Mouse (Mus musculus) spleen, adult 2 months (tissue): ENCODE measurements around the gene Syt1. TPM values are rescaled to one million over a fixed set of nuclear protein-coding genes. Genes with fewer than 3 reads are reported as not detected.

Source experiments
- DNase-seq, 2 experiments: peaks; one replicate each; pipeline versions ENCODE4 v3.0.0 to v3.0.0-alpha.2; 2012 to 2021; ENCODE audit warnings: low spot score in 2 of 2, low read depth in 1 of 2
- H3K27ac ChIP-seq: fragments of 200-500 bp; 2 replicates; pipeline ENCODE4 v1.5.1; 2012; ENCODE audit warnings: low read length, inconsistent platforms; ENCODE audit not compliant: insufficient read depth
- H3K27me3 ChIP-seq: fragments of 200-500 bp; 2 replicates; pipeline ENCODE4 v1.6.1; 2012; ENCODE audit warnings: mild to moderate bottlenecking, moderate library complexity, low read length, inconsistent platforms; ENCODE audit not compliant: control insufficient read depth, insufficient read depth
- H3K36me3 ChIP-seq: fragments of 200-500 bp; 2 replicates; pipeline ENCODE4 v1.6.1; 2012; ENCODE audit warnings: mild to moderate bottlenecking, low read length, inconsistent platforms; ENCODE audit not compliant: control insufficient read depth, insufficient read depth
- H3K4me1 ChIP-seq: fragments of 200-500 bp; 2 replicates; pipeline ENCODE4 v1.6.1; 2011; ENCODE audit warnings: inconsistent platforms; ENCODE audit not compliant: control insufficient read depth, insufficient read depth, insufficient read length
- H3K4me3 ChIP-seq: fragments of 200-500 bp; 2 replicates; pipeline ENCODE4 v1.5.1; 2011; ENCODE audit warnings: mild to moderate bottlenecking, inconsistent platforms; ENCODE audit not compliant: insufficient read depth, insufficient read length; ENCODE audit errors: extremely low read depth
- CTCF ChIP-seq: fragments of 200-500 bp; IDR thresholded peaks from 2 replicates; pipeline ENCODE4 v1.5.1; 2011; ENCODE audit warnings: mild to moderate bottlenecking, inconsistent platforms; ENCODE audit not compliant: insufficient read depth, insufficient read length, insufficient replicate concordance; ENCODE audit errors: extremely low read depth
- POLR2A ChIP-seq: fragments of 200-500 bp; IDR thresholded peaks from 2 replicates; pipeline ENCODE4 v1.6.1; 2011; ENCODE audit warnings: low read depth, low read length, inconsistent platforms
- WGBS: fragments of 180-500 bp; shearing (Covaris S2); methylation state at CpG from one replicate; pipeline ENCODE4 v1.1.7; 2018; 5-methylcytosine and 5-hydroxymethylcytosine counted together
- polyA plus RNA-seq: library from polyadenylated mRNA; depleted of rRNA; stranded (reverse); fragments of >200 nt; gene quantifications from 2 replicates; pipeline ENCODE4 v1.2.3, GENCODE M21; 2012

The Syt1 gene
- polyA plus RNA-seq, 1 experiment, result 0.44 TPM

DNA sequence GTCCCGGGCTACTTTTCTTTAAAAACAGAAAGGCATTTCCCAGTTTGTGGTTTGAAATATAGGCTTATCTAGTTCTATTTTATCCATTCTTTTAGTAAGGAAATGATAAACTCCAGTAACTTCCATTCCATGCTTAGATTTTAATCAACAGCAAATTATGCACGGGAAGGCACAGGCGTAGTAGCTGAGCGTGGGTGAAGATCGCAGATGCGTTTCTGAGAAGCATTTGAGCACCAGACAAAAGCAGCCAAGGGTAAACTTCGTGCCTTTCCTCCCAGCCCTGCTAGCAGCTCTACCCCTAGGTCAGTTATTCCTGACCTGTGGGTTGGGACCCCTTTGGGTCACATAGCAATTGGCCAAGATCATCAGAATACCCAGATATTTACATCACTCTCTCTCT is 482.4 kb downstream of the Syt1 start:
- no peak for DNase-seq
- Histone ChIP-seq H3K4me3 (no peak overlapping the region), H3K36me3 (no peaks in the 10 kb centered on the region), H3K27ac (no peak overlapping the region), H3K4me1 (no peaks in the 10 kb centered on the region), H3K27me3 (no peaks in the 10 kb centered on the region)
- 89% methylated on average over 7 of the region's 7 CpGs for WGBS
- TF ChIP-seq CTCF (no peak), POLR2A (no peak)

DNA sequence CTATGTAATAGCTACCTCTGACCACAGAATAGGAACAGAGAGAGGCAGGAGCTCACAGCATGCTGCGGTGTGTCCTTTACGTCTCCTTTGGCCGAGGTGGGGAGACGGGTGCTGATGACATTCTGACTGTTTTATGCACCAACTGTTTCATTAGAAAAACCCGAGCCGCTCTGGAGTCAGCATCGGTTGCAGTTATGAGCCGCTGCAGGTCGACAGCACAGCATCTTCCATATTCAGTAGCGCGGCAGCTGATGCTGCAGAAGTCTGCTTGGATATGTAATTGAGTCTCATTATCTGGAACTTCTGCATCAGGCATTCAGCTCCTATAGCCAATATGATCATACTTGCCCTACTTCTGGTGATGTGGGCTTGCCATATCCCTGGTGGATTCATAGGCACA is 485.3 kb downstream of the Syt1 start:
- Histone ChIP-seq H3K4me1 (no peaks in the 10 kb centered on the region), H3K4me3 (no peak overlapping the region), H3K36me3 (no peaks in the 10 kb centered on the region), H3K27me3 (no peaks in the 10 kb centered on the region), H3K27ac (no peak overlapping the region)
- WGBS, result 89% methylated on average over 11 of the region's 11 CpGs
- no peak for DNase-seq
- no peak for TF ChIP-seq POLR2A

DNA sequence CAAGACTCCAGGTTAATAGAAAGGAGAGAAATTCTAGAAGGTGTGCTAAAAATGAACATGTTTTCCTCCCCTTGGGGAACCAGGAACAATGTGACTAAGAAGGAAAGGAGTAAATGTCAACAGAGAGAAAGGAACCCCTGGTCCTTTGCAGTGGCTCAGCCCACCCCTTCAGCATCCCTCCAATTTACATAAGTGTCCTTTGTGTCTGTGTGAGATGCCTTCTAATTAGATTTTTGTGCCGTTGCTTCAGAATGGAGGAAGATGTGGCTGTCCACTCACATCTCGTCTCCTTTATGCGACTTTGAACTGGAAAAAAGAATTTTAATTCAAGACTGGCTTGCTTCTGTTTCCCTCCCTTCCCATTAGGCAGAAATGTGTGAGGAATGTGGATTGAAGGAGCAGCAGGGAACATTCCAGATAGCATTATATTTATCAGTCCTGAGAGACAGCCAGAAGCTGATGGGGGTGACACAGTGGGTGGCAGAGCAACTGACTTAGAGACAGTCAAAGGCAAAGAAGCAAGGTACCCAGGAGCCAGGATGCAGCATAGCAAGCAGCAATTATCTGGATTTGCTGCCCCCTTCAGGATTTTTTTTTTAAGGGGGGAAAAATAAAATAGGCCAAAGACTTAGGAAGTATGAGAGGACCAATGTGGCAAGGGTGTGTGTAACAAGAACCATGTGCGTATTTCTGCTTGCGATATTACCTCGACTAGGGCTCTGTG is 486.3 kb downstream of the Syt1 start:
- Histone ChIP-seq H3K27ac (no peak overlapping the region), H3K4me3 (no peak overlapping the region), H3K36me3 (no peaks in the 10 kb centered on the region), H3K27me3 (no peaks in the 10 kb centered on the region), H3K4me1 (no peaks in the 10 kb centered on the region)
- no peak for DNase-seq
- WGBS, result 74% methylated on average over 6 of the region's 6 CpGs
- no peak for TF ChIP-seq POLR2A
- TF ChIP-seq CTCF, result no peak

DNA sequence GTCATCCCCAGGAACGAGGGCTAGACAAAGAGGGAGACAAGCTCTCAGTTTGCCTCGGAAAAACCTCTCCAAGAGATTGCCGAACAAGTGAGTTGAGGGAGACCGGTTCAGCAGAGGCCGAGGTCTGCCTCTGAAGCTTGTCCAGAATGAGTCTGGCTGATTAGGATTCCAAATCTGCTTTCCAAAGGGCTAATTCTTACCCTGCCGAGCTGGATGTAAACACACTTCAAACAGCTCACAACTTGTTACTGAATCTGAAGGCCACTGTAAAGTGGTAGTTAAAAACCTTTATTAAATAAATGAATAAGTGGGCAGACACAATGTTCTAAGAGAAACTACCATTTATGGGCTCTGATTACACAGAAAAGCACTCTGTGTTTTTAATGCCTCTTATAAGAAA is 491.6 kb downstream of the Syt1 start:
- 61% methylated on average over 6 of the region's 6 CpGs for WGBS
- H3K4me3 ChIP-seq, result no peak overlapping the region
- H3K4me1 ChIP-seq, result no peaks in the 10 kb centered on the region
- DNase-seq, result no peak
- H3K27me3 ChIP-seq, result no peaks in the 10 kb centered on the region
- no peaks in the 10 kb centered on the region for H3K36me3 ChIP-seq
- TF ChIP-seq CTCF (no peak), POLR2A (no peak)
- no peak overlapping the region for H3K27ac ChIP-seq

DNA sequence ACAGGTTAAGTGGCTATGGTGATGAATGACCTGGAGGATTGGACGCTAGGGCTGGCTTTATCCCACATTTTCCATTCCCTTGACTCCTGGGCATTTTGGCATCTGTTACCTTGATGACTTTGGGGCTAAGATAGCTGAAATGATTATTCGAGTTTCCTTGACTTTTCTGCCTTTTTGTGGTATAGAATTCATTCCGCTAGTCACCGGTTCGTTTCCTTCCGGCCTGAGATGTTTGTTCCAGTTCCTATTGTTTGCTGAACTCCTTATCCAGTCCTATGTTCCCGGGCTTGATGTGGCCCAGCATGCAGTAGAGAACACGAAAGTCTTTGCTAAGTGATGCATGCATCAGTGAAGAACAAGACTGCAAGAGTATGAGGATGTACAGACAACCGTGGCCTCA is 493.7 kb downstream of the Syt1 start:
- no peak overlapping the region for H3K4me3 ChIP-seq
- WGBS, result 75% methylated on average over 9 of the region's 9 CpGs

DNA sequence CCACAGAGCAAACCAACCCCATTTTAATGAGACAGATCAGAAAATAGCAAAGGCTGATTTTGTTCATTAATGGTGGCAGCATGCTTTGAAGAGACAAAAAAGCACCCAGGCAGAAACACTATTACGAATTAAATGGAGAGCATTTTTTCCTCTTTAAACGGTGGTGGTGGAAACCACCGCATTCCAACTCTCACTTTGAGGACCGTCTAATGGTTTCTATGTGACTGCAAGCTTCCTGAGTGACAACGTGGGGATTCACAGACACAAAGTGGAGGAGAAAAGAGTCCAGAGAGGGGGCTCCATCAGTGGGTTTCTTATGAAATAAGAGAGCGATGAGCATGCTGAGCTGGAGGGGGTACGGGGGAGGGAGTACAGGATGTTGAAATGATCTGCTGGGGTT is 496.1 kb downstream of the Syt1 start:
- no peak overlapping the region for H3K4me3 ChIP-seq
- 70% methylated on average over 7 of the region's 7 CpGs for WGBS
- TF ChIP-seq CTCF (no peak), POLR2A (no peak)
- no peaks in the 10 kb centered on the region for H3K36me3 ChIP-seq
- no peak for DNase-seq
- H3K27ac ChIP-seq, result no peak overlapping the region
- no peaks in the 10 kb centered on the region for H3K4me1 ChIP-seq
- no peaks in the 10 kb centered on the region for H3K27me3 ChIP-seq

More for the DNA sequence above, 493.7 kb downstream of the Syt1 start:
- Histone ChIP-seq H3K27ac (no peak overlapping the region), H3K4me1 (no peaks in the 10 kb centered on the region), H3K36me3 (no peaks in the 10 kb centered on the region), H3K27me3 (no peaks in the 10 kb centered on the region)
- no peak for DNase-seq
- TF ChIP-seq CTCF (no peak), POLR2A (no peak)

DNA sequence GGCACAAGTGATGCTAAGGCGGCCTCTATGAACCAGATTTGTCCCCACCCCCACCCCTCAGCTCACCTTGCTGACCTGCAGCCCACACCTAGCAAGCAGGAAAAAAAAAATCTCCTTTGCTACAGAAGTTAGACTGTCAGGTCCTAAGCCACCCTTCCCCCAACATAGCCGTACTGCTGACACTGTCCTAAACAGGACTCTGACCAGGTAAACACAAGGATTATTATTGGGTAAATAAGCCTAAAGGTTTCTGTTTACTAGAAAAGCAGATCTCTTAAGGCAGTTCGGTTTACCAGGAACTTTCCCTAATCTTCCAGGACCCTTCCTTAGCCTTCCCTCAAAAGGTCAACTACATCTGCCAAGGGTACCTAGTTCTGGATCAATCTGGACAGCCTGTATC is 501.2 kb downstream of the Syt1 start:
- 85% methylated on average over 3 of the region's 3 CpGs for WGBS
- Histone ChIP-seq H3K27ac (no peak overlapping the region), H3K27me3 (no peaks in the 10 kb centered on the region), H3K4me1 (no peaks in the 10 kb centered on the region), H3K36me3 (no peaks in the 10 kb centered on the region), H3K4me3 (no peak overlapping the region)
- TF ChIP-seq POLR2A (no peak), CTCF (no peak)
- no peak for DNase-seq
